Mouse (Mus musculus) telencephalon, adult 2 months (tissue): ENCODE measurements around the gene Ifitm1.
"Not testable (repeated sequence)": the region's sequence is repeated elsewhere in the genome, so short reads cannot be mapped to it uniquely, and the experiment has no call there.

ENCODE experiments used
- DNase-seq: peaks from one replicate; pipeline ENCODE4 v3.0.0-alpha.2; 2011; ENCODE audit warnings: low read depth, low spot score

The Ifitm1 gene

DNA sequence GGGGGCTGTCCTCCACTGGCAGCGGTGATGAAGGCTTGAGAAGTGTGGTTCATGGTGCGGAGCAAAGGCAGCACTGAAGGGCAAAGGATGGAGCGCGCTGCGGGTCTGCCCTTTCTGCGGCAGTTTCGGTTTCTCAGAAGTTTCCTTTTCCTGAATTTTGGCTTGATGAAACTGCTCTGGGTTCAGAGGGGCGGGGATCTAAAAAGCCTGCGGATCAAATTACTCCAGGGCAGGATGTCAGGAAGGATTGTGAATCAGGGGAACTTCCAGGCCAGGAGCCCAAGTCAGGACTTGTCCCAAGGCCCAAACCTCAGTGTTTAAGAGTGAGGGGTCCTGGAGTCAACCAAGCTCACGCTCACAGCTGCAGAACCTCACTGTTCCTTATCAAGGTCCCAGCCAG lies 43.6 kb downstream of the Ifitm1 start, which contains the start of gene Ifitm3:
Ifitm3 (minus strand) TSS at position 178 of the 400 bp plus-strand sequence.
- DNase-seq = no peak

DNA sequence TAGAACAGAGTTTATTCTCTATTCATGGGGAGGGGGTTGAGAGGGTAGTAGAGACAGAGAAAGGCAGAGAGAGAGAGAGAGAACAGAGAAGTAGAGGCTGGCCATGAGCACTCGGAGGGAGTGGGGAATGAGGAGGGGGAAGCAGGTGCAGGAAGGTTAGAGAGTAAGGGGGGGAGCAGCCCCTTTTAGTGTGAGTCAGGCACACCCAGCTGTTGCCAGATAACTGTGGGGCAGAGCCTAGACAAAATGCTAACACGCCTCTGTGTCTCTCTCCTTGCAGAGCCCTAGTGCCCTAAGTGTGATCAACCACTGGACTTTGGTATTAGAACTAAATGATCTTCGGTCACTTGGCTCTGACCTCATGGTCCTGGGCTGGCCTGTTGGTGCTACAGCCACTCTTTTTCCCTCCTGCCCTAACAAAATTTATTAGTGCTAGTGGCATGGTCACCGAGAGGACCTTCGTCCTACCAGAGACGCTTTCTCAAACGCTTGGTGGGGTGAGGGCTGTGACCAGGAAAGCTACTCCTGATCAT lies 44.3 kb downstream of the Ifitm1 start:
- no peak for DNase-seq

DNA sequence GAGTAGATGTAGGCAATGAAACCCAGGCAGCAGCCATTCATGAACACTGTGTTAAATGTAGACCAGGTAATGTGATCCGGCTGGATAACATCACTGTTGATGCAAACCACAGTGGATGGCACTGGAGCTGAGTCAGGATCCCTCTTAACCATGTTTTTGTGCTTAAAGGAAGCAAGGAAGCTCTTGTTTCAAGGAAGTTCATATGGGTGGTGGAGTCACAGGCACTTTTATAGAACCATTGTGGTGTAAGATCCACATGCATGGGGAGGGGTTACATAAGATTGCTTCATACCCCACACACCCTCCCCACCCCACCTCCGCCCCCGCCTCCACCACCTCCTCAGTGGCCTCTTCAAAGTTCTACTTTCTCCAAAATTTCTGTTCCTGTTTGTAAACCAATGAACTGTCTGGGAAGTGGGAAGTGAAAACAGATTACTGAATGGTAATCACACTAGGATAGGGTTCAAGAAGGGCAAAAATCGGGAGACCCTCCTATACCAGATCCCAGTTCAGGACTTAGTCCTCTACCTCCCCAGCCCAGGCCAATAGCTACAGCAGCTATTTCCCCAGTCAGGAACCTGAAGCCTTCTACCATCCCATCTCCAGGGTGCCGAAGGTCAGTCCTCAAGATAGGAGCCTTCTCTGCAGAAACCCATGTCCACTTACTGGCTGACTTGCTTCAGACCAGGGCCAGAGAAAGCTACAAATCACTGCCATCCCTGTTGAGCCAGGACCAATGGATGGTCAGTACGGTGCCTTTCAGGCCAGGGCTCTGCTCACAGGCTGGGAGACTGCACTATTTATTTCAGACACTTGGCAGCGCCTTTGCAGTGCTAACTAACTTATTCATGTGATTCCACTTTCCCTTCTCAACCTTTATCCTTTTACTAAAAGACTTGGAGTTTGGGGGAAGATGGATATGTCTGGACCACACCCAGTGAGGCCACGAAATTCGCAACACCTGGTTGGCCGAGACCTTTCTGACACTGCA lies 50.0 kb downstream of the Ifitm1 start:
- no peak for DNase-seq

- not testable (repeated sequence) for DNase-seq
These were observed 50.8 kb downstream of the Ifitm1 start, which contains the start of gene Ifitm6 for GRCm38 (mm10) chr7:141017824-141018223. TSS of gene Ifitm6 (minus strand) at chr7:141017924.

DNA sequence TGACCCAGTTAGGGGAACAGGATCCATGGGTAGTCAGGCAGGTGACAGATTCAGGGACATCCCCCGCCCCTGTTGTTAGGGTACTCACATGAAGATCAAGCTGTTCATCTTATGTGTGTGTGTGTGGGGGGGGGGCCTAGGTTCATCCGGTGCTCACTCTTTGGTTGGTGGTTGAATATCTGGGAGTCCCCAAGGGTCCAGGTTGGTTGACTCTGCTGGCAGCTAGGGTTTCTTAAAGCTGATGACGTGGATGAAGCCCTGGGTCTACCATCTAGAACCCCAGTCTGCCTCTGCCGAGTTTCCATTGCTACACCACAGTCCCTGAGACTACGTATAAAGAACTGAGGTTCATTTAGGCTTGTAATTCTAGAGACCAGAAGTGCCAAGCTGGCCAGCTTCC lies 52.0 kb downstream of the Ifitm1 start:
- DNase-seq = no peak
